Mouse (Mus musculus) olfactory bulb, adult 2 months (tissue): ENCODE data around the gene Ddx43.

Experiments
- CTCF ChIP-seq: fragments of 200-500 bp; IDR thresholded peaks from 2 replicates; pipeline ENCODE4 v1.5.1; 2012; ENCODE audit warnings: low read depth, mild to moderate bottlenecking, low read length, moderate library complexity; ENCODE audit not compliant: insufficient read depth
- POLR2A ChIP-seq: fragments of 200-500 bp; IDR thresholded peaks from 2 replicates; pipeline ENCODE4 v1.6.1; 2012; ENCODE audit warnings: mild to moderate bottlenecking, low read depth, low read length, moderate library complexity; ENCODE audit not compliant: insufficient read depth

- TF ChIP-seq CTCF: no peak
- TF ChIP-seq POLR2A: no peak
Observed at GRCm38 (mm10) chr9:78463337-78463736, 67.8 kb downstream of the Ddx43 start.
